Mouse (Mus musculus) kidney, adult 2 months (tissue): ENCODE data around the gene Prkar2b. TPM values are rescaled to one million over a fixed set of nuclear protein-coding genes. Genes with fewer than 3 reads are reported as not detected.

Experiments
- DNase-seq: peaks from one replicate; pipeline ENCODE4 v3.0.0; 2021
- H3K27ac ChIP-seq: fragments of 200-500 bp; 2 replicates; pipeline ENCODE4 v1.5.1; 2012; ENCODE audit warnings: low read depth, low read length, control low read depth, inconsistent platforms; ENCODE audit not compliant: insufficient read depth
- H3K27me3 ChIP-seq: fragments of 200-500 bp; replicated peaks from 2 replicates; pipeline ENCODE4 v1.6.1; 2012; ENCODE audit warnings: mild to moderate bottlenecking, moderate library complexity, low read length, inconsistent platforms; ENCODE audit not compliant: control insufficient read depth, insufficient read depth
- H3K36me3 ChIP-seq: fragments of 200-500 bp; 2 replicates; pipeline ENCODE4 v1.6.1; 2012; ENCODE audit warnings: mild to moderate bottlenecking, moderate library complexity, low read length, inconsistent platforms; ENCODE audit not compliant: control insufficient read depth, insufficient read depth
- H3K4me1 ChIP-seq: fragments of 200-500 bp; 2 replicates; pipeline ENCODE4 v1.6.1; 2011; ENCODE audit warnings: low read length; ENCODE audit not compliant: control insufficient read depth, insufficient read depth
- H3K4me3 ChIP-seq: fragments of 200-500 bp; 2 replicates; pipeline ENCODE4 v1.5.1; 2011; ENCODE audit warnings: mild to moderate bottlenecking, low read depth, low read length, control low read depth; ENCODE audit not compliant: insufficient read depth
- CTCF ChIP-seq: fragments of 200-500 bp; conservative IDR thresholded peaks from 2 replicates; pipeline ENCODE4 v1.5.1; 2011; ENCODE audit warnings: low read depth, mild to moderate bottlenecking, control low read depth, low read length, moderate library complexity, mixed read lengths; ENCODE audit not compliant: insufficient read depth, insufficient read length
- POLR2A ChIP-seq: fragments of 200-500 bp; IDR thresholded peaks from one replicate; pipeline ENCODE4 v1.6.1; 2011; ENCODE audit warnings: low read depth, low read length, control low read depth
- WGBS: fragments of 180-500 bp; shearing (Covaris S2); methylation state at CpG from one replicate; pipeline ENCODE4 v1.1.7; 2018; 5-methylcytosine and 5-hydroxymethylcytosine counted together
- polyA plus RNA-seq: library from polyadenylated mRNA; depleted of rRNA; stranded (reverse); fragments of >200 nt; gene quantifications from 2 replicates; pipeline ENCODE4 v1.2.3, GENCODE M21; 2012

The Prkar2b gene
- polyA plus RNA-seq, 1 experiment = 12.8 TPM

DNA sequence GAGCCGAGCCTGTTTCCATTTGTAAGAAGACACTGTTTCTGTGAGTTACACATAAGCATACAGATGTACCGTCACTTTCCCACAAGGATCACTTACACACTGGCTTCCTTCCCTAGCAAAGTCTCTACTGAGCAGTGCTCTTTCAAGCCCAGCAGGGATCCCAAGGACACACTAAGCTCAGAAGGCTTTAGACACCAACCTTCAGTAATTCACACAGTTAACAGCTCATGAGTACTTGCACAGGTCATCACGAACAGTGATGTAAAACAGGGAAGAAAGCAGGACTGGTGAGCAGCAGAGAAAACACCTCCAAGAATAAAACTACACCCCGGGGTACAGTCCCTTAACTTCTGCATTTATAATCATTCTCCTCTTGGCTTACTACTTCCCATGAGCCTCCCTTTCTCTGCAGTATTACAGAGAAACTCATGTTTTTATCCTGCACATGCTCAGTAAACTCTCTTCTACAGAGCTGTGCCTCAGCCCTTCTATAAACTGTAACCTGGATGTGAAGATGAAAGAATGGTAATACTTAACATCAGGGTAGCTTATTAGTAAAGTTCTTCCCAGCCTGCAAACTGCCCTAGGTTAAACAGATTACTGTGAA is 122.6 kb downstream of the Prkar2b start:
- TF ChIP-seq POLR2A (no peak), CTCF (no peak)
- Histone ChIP-seq H3K4me1 (no peaks in the 10 kb centered on the region; the same call in 1 of the 2 replicates), H3K36me3 (peaks cover 31% of the 10 kb centered on the region), H3K27me3 (no peaks in the 10 kb centered on the region), H3K27ac (no peak overlapping the region), H3K4me3 (no peak overlapping the region)
- DNase-seq = no peak
- 82% methylated on average over 4 of the region's 4 CpGs for WGBS

DNA sequence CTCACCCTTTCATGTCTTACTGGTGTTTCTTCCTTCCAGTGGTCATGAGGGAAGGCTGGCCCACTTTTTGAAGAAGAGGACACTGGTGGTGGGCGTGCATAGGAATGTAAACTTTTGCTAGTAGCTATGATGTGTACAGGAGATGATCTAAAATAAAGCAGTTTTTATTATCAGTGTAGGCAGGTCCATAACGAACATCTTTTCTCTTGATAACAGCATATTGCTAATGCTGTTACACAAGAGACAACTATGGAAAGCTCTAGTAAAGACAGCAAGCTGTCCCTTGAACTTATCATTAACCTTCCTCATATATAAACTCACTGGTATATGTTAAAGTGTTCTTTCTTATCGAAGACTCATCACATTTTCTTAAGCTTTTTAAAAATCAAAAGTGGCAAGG is 123.5 kb downstream of the Prkar2b start:
- DNase-seq = no peak
- Histone ChIP-seq H3K27me3 (no peaks in the 10 kb centered on the region), H3K4me3 (no peak overlapping the region), H3K4me1 (no peaks in the 10 kb centered on the region; the same call in 1 of the 2 replicates), H3K36me3 (peaks cover 26% of the 10 kb centered on the region), H3K27ac (no peak overlapping the region)
- TF ChIP-seq POLR2A (no peak), CTCF (no peak)
- WGBS = 90% methylated on average over 3 of the region's 3 CpGs

DNA sequence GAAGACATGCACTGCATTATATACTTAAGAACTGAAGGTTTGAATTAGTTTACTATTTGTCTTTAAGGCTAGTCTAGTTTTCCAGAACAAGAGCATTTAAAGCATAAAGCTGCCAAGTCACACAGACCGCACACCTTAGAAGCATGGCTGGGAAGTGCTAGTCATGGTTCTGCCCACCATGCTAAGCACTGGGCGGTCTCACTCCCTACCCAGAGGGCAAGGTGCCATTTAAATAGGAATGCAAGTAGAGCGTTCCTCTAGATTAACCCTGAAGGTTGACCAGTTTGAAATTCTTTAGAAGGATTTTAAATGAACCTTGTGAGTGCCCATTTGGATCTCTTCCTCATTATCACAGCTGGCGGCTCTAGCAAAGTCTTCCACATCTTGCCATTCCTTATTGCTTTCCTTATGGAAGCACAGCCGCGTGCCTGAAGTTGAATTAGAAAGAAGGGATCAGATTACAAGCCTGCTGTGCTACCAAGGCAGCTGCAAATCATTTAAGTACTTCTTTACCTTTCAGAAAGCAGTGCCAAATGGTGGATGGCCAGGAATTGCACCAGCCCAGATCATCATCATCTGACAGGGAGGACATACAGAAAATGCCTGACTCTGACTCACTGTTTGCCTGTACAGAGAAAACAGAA is 124.3 kb downstream of the Prkar2b start:
- no peak overlapping the region for H3K4me3 ChIP-seq
- H3K27me3 ChIP-seq = no peaks in the 10 kb centered on the region
- TF ChIP-seq POLR2A (no peak), CTCF (no peak)
- DNase-seq = no peak
- H3K36me3 ChIP-seq = peaks cover 26% of the 10 kb centered on the region
- H3K27ac ChIP-seq = no peak overlapping the region
- WGBS = 48% methylated on average over 6 of the region's 6 CpGs
- H3K4me1 ChIP-seq = no peaks in the 10 kb centered on the region; the same call in 1 of the 2 replicates

DNA sequence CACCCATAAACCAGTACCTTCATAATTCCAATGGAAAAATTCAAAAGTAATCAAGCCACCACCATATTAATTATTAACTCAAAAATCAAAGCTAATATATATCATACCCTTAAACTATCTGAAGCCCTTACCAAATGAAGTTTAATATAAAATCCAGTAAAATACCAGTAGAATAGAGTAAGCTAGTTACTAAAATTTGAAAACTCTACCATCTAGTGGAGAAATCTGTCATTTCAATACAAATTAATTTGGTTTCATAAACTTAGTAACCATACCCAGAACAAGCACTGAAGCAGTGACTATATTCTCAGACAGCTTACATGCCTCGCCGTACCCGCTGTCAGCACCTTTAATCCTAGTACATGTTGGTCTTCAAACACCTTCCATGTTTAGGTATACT is 129.3 kb downstream of the Prkar2b start:
- H3K36me3 ChIP-seq = peaks cover 26% of the 10 kb centered on the region
- H3K27me3 ChIP-seq = no peaks in the 10 kb centered on the region
- 0 out of 2 replicates have a peak, but pooled peaks cover 1% of the 10 kb centered on the region for H3K4me1 ChIP-seq
- no peak for TF ChIP-seq CTCF
- TF ChIP-seq POLR2A = no peak
- 94% methylated on average over 3 of the region's 3 CpGs for WGBS
- H3K27ac ChIP-seq = no peak overlapping the region
- DNase-seq = no peak
- H3K4me3 ChIP-seq = no peak overlapping the region

DNA sequence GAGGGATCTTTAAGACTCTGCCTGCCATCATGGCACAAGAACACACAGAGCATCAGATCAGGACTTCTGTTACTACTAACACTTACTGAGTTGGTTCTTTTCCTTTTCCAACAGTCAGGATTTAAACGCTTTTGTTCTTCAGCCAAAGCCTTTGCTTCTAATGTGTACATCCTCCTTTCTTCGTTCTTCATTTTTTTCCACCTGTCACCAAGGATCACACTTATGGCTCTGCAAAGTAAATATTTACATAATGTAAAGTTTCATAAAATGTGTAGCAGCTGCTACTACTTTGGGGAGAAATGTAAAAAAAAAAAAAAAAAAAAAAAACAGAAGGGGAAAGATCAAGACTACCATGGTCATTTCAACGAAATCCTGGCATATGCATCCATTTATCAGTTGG is 132.6 kb downstream of the Prkar2b start:
- TF ChIP-seq POLR2A (no peak), CTCF (no peak)
- DNase-seq = no peak
- Histone ChIP-seq H3K36me3 (peaks cover 19% of the 10 kb centered on the region), H3K4me1 (0 out of 2 replicates have a peak, but pooled peaks cover 4% of the 10 kb centered on the region), H3K27ac (no peak overlapping the region), H3K27me3 (no peaks in the 10 kb centered on the region), H3K4me3 (no peak overlapping the region)
- 77% methylated on average over 3 of the region's 3 CpGs for WGBS

DNA sequence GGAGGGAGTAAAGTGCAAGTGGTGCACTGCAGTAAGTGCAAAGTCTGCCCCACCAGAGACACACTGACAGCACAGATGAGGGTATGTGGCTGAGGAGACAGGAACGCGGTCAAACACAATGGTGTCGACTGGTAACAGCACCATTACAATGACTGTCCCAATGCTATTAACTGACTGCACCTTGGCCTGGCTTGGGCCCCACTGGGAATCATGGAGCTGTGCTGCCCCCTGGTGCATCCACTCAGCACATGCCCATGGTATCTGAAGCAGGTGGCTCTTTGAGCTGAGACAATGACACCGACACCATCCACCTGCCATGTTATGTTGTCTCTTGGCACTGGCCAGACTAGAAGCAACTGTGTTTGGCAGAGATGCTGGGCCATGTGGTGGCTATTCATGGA is 134.4 kb downstream of the Prkar2b start:
- Histone ChIP-seq H3K27ac (no peak overlapping the region), H3K4me3 (no peak overlapping the region), H3K4me1 (0 out of 2 replicates have a peak, but pooled peaks cover 4% of the 10 kb centered on the region), H3K36me3 (peaks cover 17% of the 10 kb centered on the region), H3K27me3 (no peaks in the 10 kb centered on the region)
- peak; percentile 80 for TF ChIP-seq CTCF
- TF ChIP-seq POLR2A = no peak
- peak; percentile 69 for DNase-seq
- WGBS = 28% methylated on average over 4 of the region's 4 CpGs

DNA sequence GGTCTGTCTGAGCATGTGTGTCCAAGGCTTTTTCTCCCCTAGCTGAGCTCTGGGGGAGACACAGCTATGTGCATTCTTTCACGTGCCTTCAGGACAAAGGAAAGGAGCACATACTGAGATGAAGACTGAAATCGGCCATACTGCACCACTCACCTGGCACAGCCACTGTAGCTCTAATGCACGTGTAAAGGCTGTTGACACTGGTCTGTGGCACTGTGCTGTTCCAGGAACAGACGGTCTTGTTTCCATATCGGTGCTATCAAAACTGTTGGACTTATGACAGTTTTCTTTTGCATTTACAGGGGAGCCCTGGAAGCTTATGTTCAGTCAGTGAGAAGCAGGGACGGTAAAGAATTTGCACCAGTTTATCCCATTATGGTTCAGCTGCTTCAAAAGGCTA is 135.8 kb downstream of the Prkar2b start:
- WGBS = 87% methylated on average over 6 of the region's 6 CpGs
- Histone ChIP-seq H3K4me3 (no peak overlapping the region), H3K27me3 (no peaks in the 10 kb centered on the region), H3K27ac (no peak overlapping the region), H3K36me3 (peaks cover 9% of the 10 kb centered on the region), H3K4me1 (peaks cover 4% of the 10 kb centered on the region; the same call in 1 of the 2 replicates)
- TF ChIP-seq CTCF (no peak), POLR2A (no peak)
- DNase-seq = no peak

DNA sequence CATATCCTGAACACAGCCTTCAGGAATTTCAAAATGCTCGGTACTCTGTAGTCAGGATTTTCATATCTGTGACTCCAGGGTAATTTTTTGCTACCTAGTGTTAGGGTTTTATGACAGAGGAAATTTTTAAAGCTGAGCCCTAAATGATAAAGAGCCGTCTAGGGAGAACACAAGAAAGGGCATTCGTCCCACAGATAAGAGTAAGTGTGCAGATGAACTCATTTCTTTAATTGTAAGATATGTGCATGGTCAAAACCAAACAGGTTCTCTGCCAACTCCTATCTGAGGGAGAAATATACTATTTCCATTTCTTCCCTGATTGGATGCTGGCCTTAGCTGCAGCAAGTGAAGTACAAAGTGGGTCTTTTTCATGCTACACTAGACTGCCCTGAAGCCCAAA is 137.0 kb downstream of the Prkar2b start:
- WGBS = 81% methylated on average over 3 of the region's 3 CpGs
- no peak overlapping the region for H3K4me3 ChIP-seq
- no peak overlapping the region for H3K27ac ChIP-seq
- H3K4me1 ChIP-seq = peaks cover 4% of the 10 kb centered on the region; the same call in 1 of the 2 replicates
- no peak for TF ChIP-seq CTCF
- TF ChIP-seq POLR2A = no peak
- DNase-seq = no peak
- peaks cover 9% of the 10 kb centered on the region for H3K36me3 ChIP-seq
- H3K27me3 ChIP-seq = no peaks in the 10 kb centered on the region
